Mouse (Mus musculus) liver, postnatal 0 days (tissue): ENCODE measurements at regions not wholly inside any gene's neighbourhood (a gene's known extent, or its start where the extent isn't known, plus 50 kb on each side); places are given as distances from the start of the nearest gene placed in this dataset.

Source experiments
- ATAC-seq: fragments of 200-750 bp; cut with Nextera tagmentation; 2 replicates; pipeline ENCODE4 v1.8.0; 2017; ENCODE audit warnings: mild to moderate bottlenecking, moderate library complexity
- DNase-seq: peaks from one replicate; pipeline ENCODE4 v3.0.0-alpha.2; 2016
- H3K27ac ChIP-seq: fragments of 300-500 bp; sonication (generic); 2 replicates; pipeline ENCODE4 v1.5.1; 2014; ENCODE audit warnings: antibody characterized with exemption, moderate library complexity, mild to moderate bottlenecking, low read depth
- H3K27me3 ChIP-seq: fragments of 300-500 bp; sonication (generic); 2 replicates; pipeline ENCODE4 v1.6.1; 2014; ENCODE audit warnings: low read length, control low read depth, mixed read lengths; ENCODE audit not compliant: insufficient read depth
- H3K36me3 ChIP-seq: fragments of 300-500 bp; sonication (generic); replicated peaks from 2 replicates; pipeline ENCODE4 v1.6.1; 2014; ENCODE audit warnings: mild to moderate bottlenecking, control low read depth, low read length, moderate library complexity, mixed read lengths; ENCODE audit not compliant: insufficient read depth
- H3K4me1 ChIP-seq: fragments of 300-500 bp; sonication (generic); 2 replicates; pipeline ENCODE4 v1.6.1; 2014; ENCODE audit warnings: antibody characterized with exemption, mild to moderate bottlenecking, control low read depth; ENCODE audit not compliant: insufficient read depth
- H3K4me2 ChIP-seq: fragments of 300-500 bp; sonication (generic); 2 replicates; pipeline ENCODE4 v1.6.1; 2014; ENCODE audit warnings: low read depth, mild to moderate bottlenecking, low read length, moderate library complexity, mixed read lengths
- H3K4me3 ChIP-seq: fragments of 300-500 bp; sonication (generic); 2 replicates; pipeline ENCODE4 v1.5.1; 2014; ENCODE audit warnings: low read depth, low read length
- H3K9ac ChIP-seq: fragments of 300-500 bp; sonication (generic); replicated peaks from 2 replicates; pipeline ENCODE4 v1.6.1; 2014; ENCODE audit warnings: mild to moderate bottlenecking, moderate library complexity
- H3K9me3 ChIP-seq: fragments of 300-500 bp; sonication (generic); 2 replicates; pipeline ENCODE4 v1.6.1; 2016; ENCODE audit warnings: mild to moderate bottlenecking, control low read depth, low read length, mixed read lengths
- CTCF ChIP-seq: sonication (generic); IDR thresholded peaks from 2 replicates; pipeline ENCODE4 v1.5.1; 2016; ENCODE audit warnings: antibody characterized with exemption, low read depth
- EP300 ChIP-seq: IDR thresholded peaks from 2 replicates; pipeline ENCODE4 v1.6.1; 2016; ENCODE audit warnings: antibody characterized with exemption, low read depth, mild to moderate bottlenecking
- WGBS: fragments of 180-500 bp; shearing (Covaris S2); extraction: QIAGEN DNeasy Blood & Tissue Kit; methylation state at CpG from one replicate; pipeline ENCODE4 v1.1.7; 2014; ENCODE audit not compliant: insufficient replicate concordance; 5-methylcytosine and 5-hydroxymethylcytosine counted together

- Histone ChIP-seq H3K27me3 (no peaks in the 10 kb centered on the region), H3K4me3 (no peak overlapping the region), H3K27ac (peak overlapping the region; percentile 78), H3K9me3 (no peaks in the 10 kb centered on the region), H3K4me2 (no peak overlapping the region), H3K36me3 (no peaks in the 10 kb centered on the region), H3K9ac (no peak overlapping the region), H3K4me1 (peaks cover 5% of the 10 kb centered on the region; the same call in 1 of the 2 replicates)
- peak; percentile 92 for ATAC-seq
- peak; percentile 60 for DNase-seq
- TF ChIP-seq EP300 (no peak), CTCF (no peak)
- WGBS, result 35% methylated on average over 2 of the region's 2 CpGs
Measured at GRCm38 (mm10) chr10:95622879-95623517, 50.3 kb downstream of the Anapc15-ps start.

- TF ChIP-seq EP300 (no peak), CTCF (no peak)
- DNase-seq (no peak), ATAC-seq (no peak)
- Histone ChIP-seq H3K27me3 (no peaks in the 10 kb centered on the region), H3K4me1 (peaks cover 5% of the 10 kb centered on the region; the same call in 1 of the 2 replicates), H3K27ac (no peak overlapping the region), H3K9ac (no peak overlapping the region), H3K4me3 (no peak overlapping the region), H3K4me2 (no peak overlapping the region), H3K36me3 (no peaks in the 10 kb centered on the region), H3K9me3 (no peaks in the 10 kb centered on the region)
- WGBS, result 82% methylated on average over 3 of the region's 3 CpGs
Measured at GRCm38 (mm10) chr10:95620796-95621195, 52.5 kb downstream of the Anapc15-ps start.

GRCm38 (mm10) chr10:95619601-95620000 is 53.6 kb downstream of the Anapc15-ps start:
- Histone ChIP-seq H3K9ac (no peak overlapping the region), H3K9me3 (no peaks in the 10 kb centered on the region), H3K4me3 (no peak overlapping the region), H3K27me3 (no peaks in the 10 kb centered on the region), H3K4me1 (peaks cover 5% of the 10 kb centered on the region; the same call in 1 of the 2 replicates), H3K36me3 (no peaks in the 10 kb centered on the region), H3K4me2 (no peak overlapping the region), H3K27ac (no peak overlapping the region)
- 57% methylated on average over 10 of the region's 10 CpGs for WGBS
- DNase-seq (no peak), ATAC-seq (no peak)
- no peak for TF ChIP-seq CTCF
- no peak for TF ChIP-seq EP300

- H3K27ac ChIP-seq, result no peak overlapping the region
- no peaks in the 10 kb centered on the region for H3K36me3 ChIP-seq
- no peak for TF ChIP-seq EP300
- no peak for TF ChIP-seq CTCF
- H3K4me2 ChIP-seq, result no peak overlapping the region
- DNase-seq (no peak), ATAC-seq (no peak)
- H3K27me3 ChIP-seq, result no peaks in the 10 kb centered on the region
- H3K4me1 ChIP-seq, result no peaks in the 10 kb centered on the region
- H3K4me3 ChIP-seq, result no peak overlapping the region
- no peak overlapping the region for H3K9ac ChIP-seq
- 68% methylated on average over 9 of the region's 9 CpGs for WGBS
- H3K9me3 ChIP-seq, result no peaks in the 10 kb centered on the region
Measured at GRCm38 (mm10) chr10:95618451-95619079, 54.6 kb upstream of the Nudt4 start.

- no peaks in the 10 kb centered on the region for H3K36me3 ChIP-seq
- 57% methylated on average over 5 of the region's 5 CpGs for WGBS
- H3K9ac ChIP-seq, result no peak overlapping the region
- DNase-seq (no peak), ATAC-seq (no peak)
- no peaks in the 10 kb centered on the region for H3K4me1 ChIP-seq
- H3K27ac ChIP-seq, result no peak overlapping the region
- H3K4me2 ChIP-seq, result no peak overlapping the region
- H3K27me3 ChIP-seq, result no peaks in the 10 kb centered on the region
- no peak overlapping the region for H3K4me3 ChIP-seq
- H3K9me3 ChIP-seq, result no peaks in the 10 kb centered on the region
- TF ChIP-seq CTCF, result no peak
- no peak for TF ChIP-seq EP300
Measured at GRCm38 (mm10) chr10:95616821-95617220, 52.9 kb upstream of the Nudt4 start.

GRCm38 (mm10) chr10:95615849-95616650 is 52.1 kb upstream of the Nudt4 start:
- DNase-seq, result no peak
- H3K9ac ChIP-seq, result no peak overlapping the region
- no peaks in the 10 kb centered on the region for H3K36me3 ChIP-seq
- H3K4me3 ChIP-seq, result no peak overlapping the region
- 73% methylated on average over 25 of the region's 25 CpGs for WGBS
- H3K9me3 ChIP-seq, result no peaks in the 10 kb centered on the region
- H3K27ac ChIP-seq, result no peak overlapping the region
- ATAC-seq, result no peak
- TF ChIP-seq EP300 (no peak), CTCF (no peak)
- H3K27me3 ChIP-seq, result no peaks in the 10 kb centered on the region
- H3K4me1 ChIP-seq, result peaks cover 3% of the 10 kb centered on the region; the same call in 1 of the 2 replicates
- H3K4me2 ChIP-seq, result no peak overlapping the region
